In genomic region chr11:97571266-97572088, GRCm38 (mm10) we compare ENCODE assay signal across 15 mouse cellular contexts. TPM values are rescaled to one million over a fixed set of nuclear protein-coding genes. Genes with fewer than 3 reads are reported as not detected.
DNase-seq lines count a peak whose midpoint lies in the region; ATAC-seq and TF ChIP-seq lines count a peak whose summit lies in the region.
"Had no signal": no experiment of that assay in that cellular context is flagged by ENCODE, and none has a peak within 500 bp of the region (broad histone marks: within the 10 kb centered on the region; RNA-seq: fewer than 3 reads in every experiment).

No protein-coding gene starts in this region.

- peak overlapping the region; percentile 39; the same call in 1 of the 2 replicates for H3K9ac ChIP-seq in midbrain, embryonic 15.5 days
- H3K9ac ChIP-seq: embryonic facial prominence, embryonic 15.5 days; heart, embryonic 13.5 days; intestine, embryonic 15.5 days had no signal

- H3K27me3 ChIP-seq in hindbrain, embryonic 10.5 days (ENCODE audit: insufficient read depth, poor library complexity, severe bottlenecking): peaks cover 93% of the 10 kb centered on the region
- no peaks in the 10 kb centered on the region for H3K27me3 ChIP-seq in midbrain, embryonic 15.5 days (replicated peaks)

- peak; percentile 35 to 36 for DNase-seq in cerebellum, adult 18-20 months
- DNase-seq in cerebellum, postnatal 4 days (ENCODE audit: low spot score in 2 of 2): no peak
- DNase-seq in brain, embryonic 14.5 days (ENCODE audit: low read depth): peak; percentile 87
- DNase-seq in hindbrain, embryonic 10.5 days (ENCODE audit: low spot score): no peak
- no peak for DNase-seq in gastrocnemius, adult 18-20 months (ENCODE audit: low spot score)
- no peak for DNase-seq in thymus, postnatal 4 days
- no peak for DNase-seq in frontal cortex, adult 2 months (ENCODE audit: extremely low spot score in 1 of 2, low spot score in 1 of 2)
- DNase-seq: layer of hippocampus, adult 9-11 months; liver; right cerebral cortex, postnatal 14 days had no signal

- TF ChIP-seq POLR2A in brain, embryonic 14.5 days (IDR thresholded peaks at IDR 0.05; ENCODE audit: borderline replicate concordance, extremely low read depth, insufficient read depth, insufficient read length, poor library complexity, severe bottlenecking): no peak

- peak overlapping the region; percentile 12; the same call in 1 of the 2 replicates for H3K4me3 ChIP-seq in hindbrain, embryonic 10.5 days
- peak overlapping the region; percentile 77 for H3K4me3 ChIP-seq in midbrain, embryonic 15.5 days
- H3K4me3 ChIP-seq: embryonic facial prominence, embryonic 15.5 days; heart, embryonic 13.5 days; intestine, embryonic 15.5 days; myocyte had no signal

- H3K36me3 ChIP-seq in hindbrain, embryonic 10.5 days: no peaks in the 10 kb centered on the region
- no peaks in the 10 kb centered on the region for H3K36me3 ChIP-seq in midbrain, embryonic 15.5 days (replicated peaks)
- H3K36me3 ChIP-seq: embryonic facial prominence, embryonic 15.5 days; heart, embryonic 13.5 days; intestine, embryonic 15.5 days had no signal

- H3K4me2 ChIP-seq in midbrain, embryonic 15.5 days: peak overlapping the region; percentile 85
- H3K4me2 ChIP-seq: embryonic facial prominence, embryonic 15.5 days; heart, embryonic 13.5 days; intestine, embryonic 15.5 days had no signal

- TF ChIP-seq CTCF in brain, embryonic 14.5 days (IDR thresholded peaks at IDR 0.05; ENCODE audit: borderline replicate concordance, extremely low read depth, insufficient read depth, insufficient read length): peak; percentile 18; the same call in 1 of the 2 replicates

- ATAC-seq in midbrain, embryonic 15.5 days (replicated peaks): no peak
- ATAC-seq: intestine, embryonic 15.5 days had no signal

- H3K27ac ChIP-seq in hindbrain, embryonic 10.5 days: 0 out of 2 replicates have a peak overlapping the region, but pooled peaks have one; percentile 17
- H3K27ac ChIP-seq in midbrain, embryonic 15.5 days: peak overlapping the region; percentile 96
- H3K27ac ChIP-seq: embryonic facial prominence, embryonic 15.5 days; heart, embryonic 13.5 days; intestine, embryonic 15.5 days had no signal

- no peaks in the 10 kb centered on the region for H3K9me3 ChIP-seq in hindbrain, embryonic 10.5 days
- H3K9me3 ChIP-seq in midbrain, embryonic 15.5 days: no peaks in the 10 kb centered on the region
- H3K9me3 ChIP-seq: embryonic facial prominence, embryonic 15.5 days; heart, embryonic 13.5 days; intestine, embryonic 15.5 days had no signal

- 17% methylated on average over 8 of the region's 8 CpGs for WGBS in hindbrain, embryonic 10.5 days
- WGBS in midbrain, embryonic 15.5 days: 5% methylated on average over 8 of the region's 8 CpGs

- H3K4me1 ChIP-seq in hindbrain, embryonic 10.5 days (replicated peaks): peaks cover 98% of the 10 kb centered on the region
- peaks cover 86% of the 10 kb centered on the region for H3K4me1 ChIP-seq in midbrain, embryonic 15.5 days

RNA-seq across cellular contexts. Expression of gene Srcin1, which starts 4.5 kb away (rescaled TPM):
- polyA plus RNA-seq in brain, embryonic 14.5 days (2012; rRNA removed): 45.1 and 70.2 TPM in 2 replicates
- polyA plus RNA-seq in hindbrain, embryonic 10.5 days (2016; fragmentation: Nextera tagmentation; extraction: Ambion mirVana): 0.76 and 1.8 TPM in 2 replicates
- polyA plus RNA-seq in midbrain, embryonic 15.5 days (2015; fragmentation: Nextera tagmentation; extraction: Ambion mirVana): 13.2 and 13.9 TPM in 2 replicates
- total RNA-seq in gastrocnemius, adult 18-20 months (2021): 1 to 10 TPM; 1.3 to 1.9 TPM
- polyA plus RNA-seq in frontal cortex, adult 2 months (2012; rRNA removed): 117 and 123 TPM in 2 replicates
- polyA plus RNA-seq: myocyte had no signal

RNA-seq across cellular contexts. Expression of gene Epop, which starts 58.0 kb away (rescaled TPM):
- polyA plus RNA-seq in brain, embryonic 14.5 days (2012; rRNA removed): 7.0 and 9.9 TPM in 2 replicates
- 13.4 and 14.3 TPM in 2 replicates for polyA plus RNA-seq in hindbrain, embryonic 10.5 days (2016; fragmentation: Nextera tagmentation; extraction: Ambion mirVana)
- 1.9 and 2.5 TPM in 2 replicates for polyA plus RNA-seq in midbrain, embryonic 15.5 days (2015; fragmentation: Nextera tagmentation; extraction: Ambion mirVana)
- total RNA-seq in gastrocnemius, adult 18-20 months (2021): under 1 TPM; 0.75 to 1.00 TPM
- 49.4 and 65.0 TPM in 2 replicates for polyA plus RNA-seq in frontal cortex, adult 2 months (2012; rRNA removed)

Comparison
In these comparisons a context has a peak if more than half of its experiments do, and no peak if none do; other contexts are left out.
1. DNase-seq: peak in cerebellum, adult 18-20 months (2 of 2) and brain, embryonic 14.5 days (single experiment); none in cerebellum, postnatal 4 days (0 of 2), hindbrain, embryonic 10.5 days (single experiment), gastrocnemius, adult 18-20 months (single experiment), thymus, postnatal 4 days (single experiment) and frontal cortex, adult 2 months (0 of 2).